Mouse (Mus musculus) myocyte (in vitro differentiated cells): ENCODE measurements around the gene Clk4. TPM values are rescaled to one million over a fixed set of nuclear protein-coding genes. Genes with fewer than 3 reads are reported as not detected.

ENCODE experiments used
- H3K27me3 ChIP-seq: one replicate; pipeline ENCODE4 v1.6.1; 2011; ENCODE audit not compliant: control insufficient read depth, insufficient read depth, insufficient read length
- H3K36me3 ChIP-seq: one replicate; pipeline ENCODE4 v1.6.1; 2011; ENCODE audit not compliant: control insufficient read depth, insufficient read depth
- H3K4me2 ChIP-seq: one replicate; pipeline ENCODE4 v1.6.1; 2011; ENCODE audit warnings: low read depth, control low read depth
- H3K4me3 ChIP-seq: one replicate; pipeline ENCODE4 v1.5.1; 2011; ENCODE audit warnings: mild to moderate bottlenecking, control low read depth, moderate library complexity
- H3K79me2 ChIP-seq: one replicate; pipeline ENCODE4 v1.6.1; 2011; ENCODE audit not compliant: control insufficient read depth, insufficient read depth
- H3ac ChIP-seq: one replicate; pipeline ENCODE4 v1.6.1; 2011; ENCODE audit not compliant: control insufficient read depth, insufficient read length
- CEBPB ChIP-seq: IDR thresholded peaks from 2 replicates; pipeline ENCODE4 v1.6.1; 2011; ENCODE audit warnings: mild to moderate bottlenecking, moderate library complexity; ENCODE audit not compliant: poor library complexity, insufficient read depth, severe bottlenecking
- E2F4 ChIP-seq: IDR thresholded peaks from one replicate; pipeline ENCODE4 v1.6.1; 2011; ENCODE audit warnings: mild to moderate bottlenecking, control low read depth, moderate library complexity; ENCODE audit not compliant: insufficient read depth
- MAX ChIP-seq: IDR thresholded peaks from one replicate; pipeline ENCODE4 v1.6.1; 2011; ENCODE audit warnings: low read depth, mild to moderate bottlenecking, control low read depth
- MYOD1 ChIP-seq, 3 experiments: IDR thresholded peaks; one replicate each; pipeline ENCODE4 v1.6.1; 2011; ENCODE audit warnings: control low read depth in 2 of 3, low read depth in 2 of 3, mild to moderate bottlenecking in 2 of 3, moderate library complexity in 1 of 3; ENCODE audit not compliant: insufficient read length in 2 of 3, control insufficient read depth in 1 of 3
- MYOG ChIP-seq, 3 experiments: IDR thresholded peaks; one replicate each; pipeline ENCODE4 v1.6.1; 2011; ENCODE audit warnings: control low read depth in 2 of 3, low read depth in 2 of 3, mild to moderate bottlenecking in 2 of 3; ENCODE audit not compliant: insufficient read length in 2 of 3, control insufficient read depth in 1 of 3, insufficient read depth in 1 of 3
- POLR2A ChIP-seq: IDR thresholded peaks from one replicate; pipeline ENCODE4 v1.6.1; 2011; ENCODE audit warnings: low read depth, mild to moderate bottlenecking, control low read depth, moderate library complexity; ENCODE audit not compliant: insufficient read length
- POLR2AphosphoS2 ChIP-seq: IDR thresholded peaks from one replicate; pipeline ENCODE4 v1.6.1; 2011; ENCODE audit warnings: low read depth, control low read depth; ENCODE audit not compliant: insufficient read length
- REST ChIP-seq: IDR thresholded peaks from one replicate; pipeline ENCODE4 v1.6.1; 2011; ENCODE audit warnings: mild to moderate bottlenecking, control low read depth, moderate library complexity; ENCODE audit not compliant: insufficient read depth, insufficient read length
- SRF ChIP-seq: IDR thresholded peaks from one replicate; pipeline ENCODE4 v1.6.1; 2011; ENCODE audit warnings: low read depth; ENCODE audit not compliant: control insufficient read depth, insufficient read length
- TCF12 ChIP-seq: IDR thresholded peaks from one replicate; pipeline ENCODE4 v1.6.1; 2011; ENCODE audit warnings: mild to moderate bottlenecking, control low read depth; ENCODE audit not compliant: poor library complexity, insufficient read depth, severe bottlenecking
- TCF3 ChIP-seq: IDR thresholded peaks from one replicate; pipeline ENCODE4 v1.6.1; 2011; ENCODE audit warnings: low read depth, control low read depth; ENCODE audit not compliant: insufficient read length
- USF1 ChIP-seq: IDR thresholded peaks from one replicate; pipeline ENCODE4 v1.6.1; 2011; ENCODE audit warnings: low read depth, mild to moderate bottlenecking, control low read depth, moderate library complexity
- polyA plus RNA-seq: library from polyadenylated mRNA; unstranded; fragments of >200 nt; fragmentation: generic; extraction: Trizol; gene quantifications from one replicate; pipeline ENCODE4 v1.2.1, GENCODE M21; 2012; ENCODE audit warnings: missing spikeins

Gene Clk4
- polyA plus RNA-seq, 1 experiment = 12.4 TPM

DNA sequence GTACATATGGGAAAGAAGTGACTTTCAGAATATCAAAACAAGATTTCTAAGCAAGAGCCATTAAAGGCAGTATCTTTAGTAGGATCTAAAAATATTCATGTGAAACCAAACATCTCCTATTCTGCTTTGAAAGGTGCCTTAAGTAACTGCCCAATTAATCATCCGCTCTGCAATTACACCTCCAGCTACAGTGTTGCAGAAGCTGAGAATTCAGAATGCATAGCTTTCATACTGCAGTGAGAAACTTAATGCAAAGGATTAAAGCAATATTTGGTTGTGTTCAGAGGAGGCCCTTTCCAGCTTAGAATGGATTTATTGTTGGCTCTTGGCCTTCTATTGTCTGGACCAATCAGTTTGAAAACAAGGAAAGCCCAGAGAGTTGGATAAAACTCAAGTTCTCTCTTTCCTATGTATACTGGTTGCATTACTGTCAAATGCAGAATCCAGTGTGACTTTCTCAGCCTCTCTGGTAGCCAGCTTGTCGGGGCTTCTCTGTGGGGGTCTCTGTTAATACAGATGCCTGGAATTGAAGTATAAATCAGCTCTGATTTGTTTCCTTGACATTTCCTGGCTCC, 32.5 kb downstream of the Clk4 start:
- TF ChIP-seq TCF3 = no peak
- TF ChIP-seq MYOG (IDR thresholded peaks at IDR 0.05; ENCODE audit: control insufficient read depth in 1 of 3, insufficient read depth in 1 of 3, insufficient read length in 2 of 3, low read depth in 2 of 3) = no peak
- Histone ChIP-seq H3K79me2 (no peaks in the 10 kb centered on the region), H3K4me2 (no peak overlapping the region), H3K4me3 (no peak overlapping the region), H3K36me3 (no peaks in the 10 kb centered on the region), H3ac (no peak overlapping the region), H3K27me3 (peaks cover 25% of the 10 kb centered on the region)

DNA sequence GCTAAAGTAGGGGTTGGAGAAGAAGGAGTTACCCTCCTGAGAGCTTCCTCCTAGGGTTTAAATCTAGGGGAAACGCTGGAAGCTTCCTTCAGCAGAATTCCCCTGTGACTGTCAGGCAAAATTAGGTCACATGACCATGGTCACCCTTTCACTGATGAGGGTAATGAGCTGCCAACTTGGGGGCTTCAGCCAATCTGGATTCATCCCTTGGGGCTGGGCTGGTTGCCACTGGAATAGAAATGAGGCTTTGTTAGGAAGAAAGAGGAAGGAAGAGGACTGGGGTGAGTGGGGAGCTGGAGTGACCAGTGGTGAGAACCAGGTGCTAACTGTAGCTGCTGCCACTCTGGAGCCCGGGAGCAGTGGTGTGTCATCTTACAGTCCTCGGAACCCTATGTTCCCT, 34.2 kb downstream of the Clk4 start:
- Histone ChIP-seq H3K27me3 (peaks cover 17% of the 10 kb centered on the region), H3ac (no peak overlapping the region), H3K79me2 (no peaks in the 10 kb centered on the region), H3K4me3 (no peak overlapping the region), H3K4me2 (no peak overlapping the region), H3K36me3 (no peaks in the 10 kb centered on the region)
- no peak for TF ChIP-seq MYOD1 (IDR thresholded peaks at IDR 0.05; ENCODE audit: control insufficient read depth in 1 of 3, insufficient read length in 2 of 3, low read depth in 2 of 3)
- no peak for TF ChIP-seq REST
- no peak for TF ChIP-seq CEBPB
- TF ChIP-seq TCF3 = no peak
- no peak for TF ChIP-seq TCF12
- no peak for TF ChIP-seq MAX
- TF ChIP-seq POLR2A = no peak
- TF ChIP-seq E2F4 = no peak
- no peak for TF ChIP-seq SRF

DNA sequence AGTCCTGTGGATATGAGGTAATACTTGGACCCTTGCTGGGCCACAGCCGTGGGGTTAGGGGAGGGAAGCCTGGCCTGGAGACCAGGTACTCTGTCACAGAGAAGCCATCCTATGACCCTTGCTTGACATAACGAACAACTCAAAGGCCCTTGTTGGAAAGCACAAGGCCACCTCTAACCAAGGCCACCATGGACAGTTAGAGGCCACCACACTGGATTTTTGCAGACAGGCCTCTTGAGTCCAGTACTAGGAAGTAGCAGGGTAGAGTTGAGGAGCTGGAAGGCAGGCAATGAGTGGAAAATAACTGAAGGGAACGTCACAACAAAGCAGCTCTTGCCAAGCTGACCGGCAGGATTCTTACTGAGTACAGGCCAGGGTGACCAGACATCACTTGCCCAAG, 37.2 kb downstream of the Clk4 start:
- Histone ChIP-seq H3K27me3 (no peaks in the 10 kb centered on the region), H3K4me2 (no peak overlapping the region), H3K79me2 (no peaks in the 10 kb centered on the region), H3K4me3 (no peak overlapping the region), H3ac (no peak overlapping the region), H3K36me3 (no peaks in the 10 kb centered on the region)
- no peak for TF ChIP-seq REST
- no peak for TF ChIP-seq MYOG (IDR thresholded peaks at IDR 0.05; ENCODE audit: control insufficient read depth in 1 of 3, insufficient read depth in 1 of 3, insufficient read length in 2 of 3, low read depth in 2 of 3)
- TF ChIP-seq POLR2A = no peak
- no peak for TF ChIP-seq CEBPB
- TF ChIP-seq MAX = no peak
- TF ChIP-seq TCF3 = no peak

DNA sequence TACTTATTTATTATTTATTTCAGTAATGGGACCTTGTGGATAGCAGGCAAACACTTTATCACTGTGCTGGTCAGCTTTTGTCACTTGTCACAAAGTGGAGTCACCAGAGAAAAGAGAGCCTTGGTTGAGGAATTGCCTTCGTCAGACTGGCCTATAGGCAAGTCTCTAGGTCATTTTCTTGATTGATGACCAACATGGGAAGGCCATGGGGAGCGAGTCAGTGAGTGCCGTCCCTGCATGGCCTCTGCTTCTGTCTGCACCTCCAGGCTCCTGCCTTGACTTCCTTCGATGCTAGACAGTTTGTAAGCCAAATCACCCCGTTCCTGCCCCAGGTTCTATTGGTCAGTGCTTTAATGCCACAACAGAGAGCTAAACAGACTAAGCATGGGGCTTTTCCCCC, 40.9 kb downstream of the Clk4 start:
- H3K36me3 ChIP-seq = no peaks in the 10 kb centered on the region
- peaks cover 9% of the 10 kb centered on the region for H3K27me3 ChIP-seq
- no peak overlapping the region for H3ac ChIP-seq
- H3K4me2 ChIP-seq = no peak overlapping the region
- TF ChIP-seq TCF3 (no peak), TCF12 (no peak), MYOG (IDR thresholded peaks at IDR 0.05; ENCODE audit: control insufficient read depth in 1 of 3, insufficient read depth in 1 of 3, insufficient read length in 2 of 3, low read depth in 2 of 3) (no peak), USF1 (no peak), SRF (no peak), MAX (no peak), MYOD1 (IDR thresholded peaks at IDR 0.05; ENCODE audit: control insufficient read depth in 1 of 3, insufficient read length in 2 of 3, low read depth in 2 of 3) (no peak), POLR2AphosphoS2 (no peak), POLR2A (no peak), REST (no peak), E2F4 (no peak), CEBPB (no peak)
- H3K4me3 ChIP-seq = no peak overlapping the region
- H3K79me2 ChIP-seq = no peaks in the 10 kb centered on the region

DNA sequence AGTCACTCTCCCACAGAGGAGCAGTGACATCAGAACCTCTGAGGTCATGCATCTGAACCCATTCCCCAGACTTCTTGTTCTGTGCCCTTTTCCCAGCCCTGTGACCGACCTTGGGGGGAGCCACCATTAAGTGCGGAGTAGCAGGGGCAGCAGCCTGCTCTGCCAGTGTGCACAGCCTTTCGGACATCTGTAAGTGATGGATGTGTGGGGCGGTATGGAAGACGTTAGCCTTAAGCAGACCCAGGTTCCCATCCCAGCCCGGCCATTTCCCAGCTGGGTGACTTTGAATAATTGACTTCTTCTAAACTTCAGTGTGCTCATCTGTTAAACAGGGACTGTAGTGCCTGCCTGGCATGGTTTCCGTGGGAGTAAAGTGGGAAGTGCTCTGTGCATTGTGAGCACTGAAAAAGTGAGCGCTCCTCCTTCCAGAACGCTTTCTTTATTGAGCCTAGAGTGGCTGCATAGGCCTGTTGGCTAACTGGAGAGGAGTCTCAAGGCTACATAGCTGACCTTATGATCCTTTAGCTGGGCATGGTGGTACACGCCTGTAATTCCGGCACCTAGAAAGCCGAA, 42.5 kb downstream of the Clk4 start:
- no peak overlapping the region for H3K4me3 ChIP-seq
- no peaks in the 10 kb centered on the region for H3K79me2 ChIP-seq
- no peaks in the 10 kb centered on the region for H3K36me3 ChIP-seq
- no peak overlapping the region for H3K4me2 ChIP-seq
- TF ChIP-seq MYOG (IDR thresholded peaks at IDR 0.05; ENCODE audit: control insufficient read depth in 1 of 3, insufficient read depth in 1 of 3, insufficient read length in 2 of 3, low read depth in 2 of 3) (no peak), POLR2AphosphoS2 (no peak), SRF (no peak), MYOD1 (IDR thresholded peaks at IDR 0.05; ENCODE audit: control insufficient read depth in 1 of 3, insufficient read length in 2 of 3, low read depth in 2 of 3) (no peak), TCF3 (no peak), E2F4 (no peak), POLR2A (no peak), CEBPB (no peak), TCF12 (no peak), REST (no peak), MAX (no peak), USF1 (no peak)
- no peak overlapping the region for H3ac ChIP-seq
- H3K27me3 ChIP-seq = peaks cover 9% of the 10 kb centered on the region
